Mouse (Mus musculus) ES-Bruce4 (cell line): ENCODE results near the gene Nifk.

ENCODE experiments used
- CTCF ChIP-seq: IDR thresholded peaks from one replicate; pipeline ENCODE4 v1.8.1; 2011; ENCODE audit warnings: low read depth, low read length
- EP300 ChIP-seq: IDR thresholded peaks from 2 replicates; pipeline ENCODE4 v1.6.1; 2011; ENCODE audit warnings: low read depth, low read length; ENCODE audit not compliant: insufficient read depth
- POLR2A ChIP-seq: IDR thresholded peaks from one replicate; pipeline ENCODE4 v1.8.1; 2011; ENCODE audit warnings: low read length; ENCODE audit not compliant: insufficient read depth

DNA sequence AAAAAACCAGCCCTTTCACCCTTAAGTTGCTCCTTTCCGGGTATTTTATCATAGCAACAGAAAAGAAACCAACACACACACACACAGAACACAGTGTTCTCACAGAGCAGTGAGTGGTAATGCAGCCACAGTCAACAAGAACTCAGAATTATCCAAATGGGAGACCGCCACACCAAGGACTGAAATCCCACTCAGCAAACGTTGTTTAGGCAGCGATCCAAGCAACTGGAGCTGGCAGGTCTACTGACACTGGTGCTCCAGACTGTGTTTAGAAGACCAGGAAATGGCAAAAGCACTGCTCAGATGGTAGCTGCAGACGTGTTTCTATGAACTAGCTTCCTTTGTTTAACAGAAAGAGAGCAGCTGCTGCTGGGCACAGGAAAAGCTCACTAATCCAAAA, 26.8 kb upstream of the Nifk start:
- TF ChIP-seq CTCF (no peak), EP300 (no peak), POLR2A (no peak)
